Comparison of ENCODE assay signal across 11 mouse cellular contexts in genomic region chr2:93282636-93283035, GRCm38 (mm10). TPM values are rescaled to one million over a fixed set of nuclear protein-coding genes. Genes with fewer than 3 reads are reported as not detected.
DNase-seq lines count a peak whose midpoint lies in the region; ATAC-seq lines count a peak whose summit lies in the region.
"Had no signal": no experiment of that assay in that cellular context is flagged by ENCODE, and none has a peak within 500 bp of the region (broad histone marks: within the 10 kb centered on the region; RNA-seq: fewer than 3 reads in every experiment).

No protein-coding gene starts in this region.

- H3K27ac ChIP-seq in heart, embryonic 15.5 days: no peak overlapping the region
- H3K27ac ChIP-seq in brown adipose tissue, adult 24 weeks (replicated peaks; ENCODE audit: low read depth, low read length): peak overlapping the region; percentile 58; the same call in 1 of the 2 replicates
- H3K27ac ChIP-seq in hindbrain, embryonic 12.5 days: peak overlapping the region; percentile 92
- peak overlapping the region; percentile 68; the same call in 1 of the 2 replicates for H3K27ac ChIP-seq in limb, embryonic 12.5 days

- WGBS in heart, embryonic 15.5 days: 73% methylated on average over 4 of the region's 4 CpGs
- WGBS in hindbrain, embryonic 12.5 days: 93% methylated on average over 4 of the region's 4 CpGs
- 85% methylated on average over 4 of the region's 4 CpGs for WGBS in limb, embryonic 12.5 days

- no peaks in the 10 kb centered on the region for H3K36me3 ChIP-seq in heart, embryonic 15.5 days
- no peaks in the 10 kb centered on the region for H3K36me3 ChIP-seq in hindbrain, embryonic 12.5 days
- no peaks in the 10 kb centered on the region for H3K36me3 ChIP-seq in limb, embryonic 12.5 days

- no peak for DNase-seq in heart, postnatal 10 days
- DNase-seq in cerebellum, adult 9-10 months: no peak
- DNase-seq: adrenal gland, postnatal 36 days; cerebellum, adult 8-10 months; gastrocnemius, postnatal 25 days had no signal

- H3K4me2 ChIP-seq in heart, embryonic 15.5 days: no peak overlapping the region
- no peak overlapping the region for H3K4me2 ChIP-seq in hindbrain, embryonic 12.5 days (replicated peaks)
- no peak overlapping the region for H3K4me2 ChIP-seq in limb, embryonic 12.5 days

- ATAC-seq in heart, embryonic 15.5 days (replicated peaks; ENCODE audit: insufficient number of reproducible peaks, insufficient read depth, low FRiP score, low read depth): no peak
- ATAC-seq in hindbrain, embryonic 12.5 days (ENCODE audit: low FRiP score): no peak
- no peak for ATAC-seq in limb, embryonic 12.5 days (ENCODE audit: insufficient number of reproducible peaks, insufficient read depth, low FRiP score, low TSS enrichment, low read depth)
- no peak for ATAC-seq in frontal cortex, adult (ENCODE audit: low TSS enrichment)
- ATAC-seq in monocyte, adult 5-6 weeks (replicated peaks; ENCODE audit: insufficient number of reproducible peaks, low FRiP score, low TSS enrichment, poor library complexity, severe bottlenecking): no peak

- H3K9me3 ChIP-seq in heart, embryonic 15.5 days (replicated peaks): no peaks in the 10 kb centered on the region
- H3K9me3 ChIP-seq in hindbrain, embryonic 12.5 days (replicated peaks): no peaks in the 10 kb centered on the region
- H3K9me3 ChIP-seq in limb, embryonic 12.5 days: no peaks in the 10 kb centered on the region

- 0 out of 2 replicates have a peak overlapping the region, but pooled peaks have one; percentile 16 for H3K9ac ChIP-seq in heart, embryonic 15.5 days
- no peak overlapping the region for H3K9ac ChIP-seq in hindbrain, embryonic 12.5 days
- H3K9ac ChIP-seq in limb, embryonic 12.5 days (replicated peaks): no peak overlapping the region

- intact Hi-C loops in heart, postnatal 10 days (cut with DNase I): no loop called here

- peaks cover 76% of the 10 kb centered on the region for H3K4me1 ChIP-seq in heart, embryonic 15.5 days (replicated peaks)
- peaks cover 31% of the 10 kb centered on the region for H3K4me1 ChIP-seq in brown adipose tissue, adult 24 weeks (ENCODE audit: control insufficient read depth, insufficient read depth, insufficient read length, low read length)
- peaks cover 97% of the 10 kb centered on the region for H3K4me1 ChIP-seq in hindbrain, embryonic 12.5 days
- peaks cover 88% of the 10 kb centered on the region for H3K4me1 ChIP-seq in limb, embryonic 12.5 days (replicated peaks)

- H3K4me3 ChIP-seq in heart, embryonic 15.5 days: no peak overlapping the region
- H3K4me3 ChIP-seq in brown adipose tissue, adult 24 weeks (ENCODE audit: insufficient read depth, low read depth, low read length): no peak overlapping the region
- no peak overlapping the region for H3K4me3 ChIP-seq in hindbrain, embryonic 12.5 days
- H3K4me3 ChIP-seq in limb, embryonic 12.5 days (replicated peaks): no peak overlapping the region

- no peaks in the 10 kb centered on the region for H3K27me3 ChIP-seq in heart, embryonic 15.5 days
- H3K27me3 ChIP-seq in hindbrain, embryonic 12.5 days: no peaks in the 10 kb centered on the region
- no peaks in the 10 kb centered on the region for H3K27me3 ChIP-seq in limb, embryonic 12.5 days

RNA-seq across cellular contexts. Expression of gene Tspan18, which starts 51.7 kb away (rescaled TPM):
- 31.7 and 39.6 TPM in 2 replicates for polyA plus RNA-seq in heart, embryonic 15.5 days (2015; fragmentation: Nextera tagmentation; extraction: Ambion mirVana)
- 10 to 100 TPM; 54.1 to 63.4 TPM for total RNA-seq in heart, postnatal 10 days (2021)
- polyA plus RNA-seq in brown adipose tissue, adult 24 weeks (2012; ENCODE audit: insufficient read depth, insufficient read length, missing spikeins): 136 and 163 TPM in 2 replicates
- polyA plus RNA-seq in hindbrain, embryonic 12.5 days (2016; fragmentation: Nextera tagmentation; extraction: Ambion mirVana): 34.2 and 39.0 TPM in 2 replicates
- polyA plus RNA-seq in limb, embryonic 12.5 days (2016; fragmentation: Nextera tagmentation; extraction: Ambion mirVana): 16.4 and 16.9 TPM in 2 replicates
- not detected in 3 replicates for total RNA-seq in monocyte, adult 5-6 weeks (2017)
